27 mouse cellular contexts compared by ENCODE assay signal in genomic region chr2:68254756-68255155, GRCm38 (mm10).
"Had no signal": no experiment of that assay in that cellular context is flagged by ENCODE, and none has a peak within 500 bp of the region (broad histone marks: within the 10 kb centered on the region; RNA-seq: fewer than 3 reads in every experiment).

No protein-coding gene starts in this region.

- H3K36me3 ChIP-seq: embryonic facial prominence, embryonic 12.5 days; embryonic facial prominence, embryonic 15.5 days had no signal

- H3K27me3 ChIP-seq: embryonic facial prominence, embryonic 12.5 days; embryonic facial prominence, embryonic 13.5 days; embryonic facial prominence, embryonic 15.5 days; forebrain, embryonic 12.5 days; forebrain, embryonic 13.5 days; forebrain, embryonic 15.5 days had no signal

- H3K9ac ChIP-seq: embryonic facial prominence, embryonic 12.5 days; embryonic facial prominence, embryonic 13.5 days; embryonic facial prominence, embryonic 15.5 days; forebrain, embryonic 12.5 days; forebrain, embryonic 13.5 days; forebrain, embryonic 15.5 days; forebrain, postnatal 0 days had no signal

- ATAC-seq: forebrain, embryonic 13.5 days; forebrain, embryonic 14.5 days; forebrain, embryonic 15.5 days; forebrain, embryonic 16.5 days; forebrain, postnatal 0 days had no signal

- H3K4me1 ChIP-seq: embryonic facial prominence, embryonic 15.5 days had no signal

- DNase-seq: cerebellum, adult 18-20 months; cerebellum, adult 2 months; cerebellum, adult 8-10 months; cerebellum, adult 9-10 months; cerebellum, adult 9-11 months; cerebellum, postnatal 10 days; cerebellum, postnatal 14 days; cerebellum, postnatal 25 days; cerebellum, postnatal 36 days; embryo, embryonic 11 days; forebrain, postnatal 0 days; gastrocnemius, adult 2 months; gastrocnemius, postnatal 10 days; gastrocnemius, postnatal 14 days; gastrocnemius, postnatal 25 days; gastrocnemius, postnatal 36 days had no signal

- H3K4me2 ChIP-seq: embryonic facial prominence, embryonic 12.5 days; embryonic facial prominence, embryonic 13.5 days; embryonic facial prominence, embryonic 15.5 days; forebrain, embryonic 12.5 days; forebrain, embryonic 13.5 days; forebrain, embryonic 15.5 days had no signal

- H3K9me3 ChIP-seq: embryonic facial prominence, embryonic 10.5 days; embryonic facial prominence, embryonic 12.5 days; embryonic facial prominence, embryonic 13.5 days; embryonic facial prominence, embryonic 15.5 days; forebrain, embryonic 10.5 days; forebrain, embryonic 12.5 days; forebrain, embryonic 13.5 days; forebrain, embryonic 15.5 days had no signal

- H3K4me3 ChIP-seq: embryonic facial prominence, embryonic 10.5 days; embryonic facial prominence, embryonic 12.5 days; embryonic facial prominence, embryonic 13.5 days; embryonic facial prominence, embryonic 15.5 days; erythroblast, embryonic 14.5 days; forebrain, embryonic 10.5 days; forebrain, embryonic 12.5 days; forebrain, embryonic 13.5 days; forebrain, embryonic 15.5 days; gastrocnemius, adult 2 months had no signal

- H3K27ac ChIP-seq: embryonic facial prominence, embryonic 10.5 days; embryonic facial prominence, embryonic 12.5 days; embryonic facial prominence, embryonic 13.5 days; embryonic facial prominence, embryonic 15.5 days; forebrain, embryonic 10.5 days; forebrain, embryonic 12.5 days; forebrain, embryonic 13.5 days; forebrain, embryonic 15.5 days; gastrocnemius, adult 2 months had no signal
